Mouse (Mus musculus): ENCODE measurements around the gene Vwa3b. TPM values are rescaled to one million over a fixed set of nuclear protein-coding genes. Genes with fewer than 3 reads are reported as not detected.
"Not testable (repeated sequence)": the region's sequence is repeated elsewhere in the genome, so short reads cannot be mapped to it uniquely, and the experiment has no call there.

The Vwa3b gene
- polyA plus RNA-seq, 1 experiment from 2014 or later, result 1.3 TPM

DNA sequence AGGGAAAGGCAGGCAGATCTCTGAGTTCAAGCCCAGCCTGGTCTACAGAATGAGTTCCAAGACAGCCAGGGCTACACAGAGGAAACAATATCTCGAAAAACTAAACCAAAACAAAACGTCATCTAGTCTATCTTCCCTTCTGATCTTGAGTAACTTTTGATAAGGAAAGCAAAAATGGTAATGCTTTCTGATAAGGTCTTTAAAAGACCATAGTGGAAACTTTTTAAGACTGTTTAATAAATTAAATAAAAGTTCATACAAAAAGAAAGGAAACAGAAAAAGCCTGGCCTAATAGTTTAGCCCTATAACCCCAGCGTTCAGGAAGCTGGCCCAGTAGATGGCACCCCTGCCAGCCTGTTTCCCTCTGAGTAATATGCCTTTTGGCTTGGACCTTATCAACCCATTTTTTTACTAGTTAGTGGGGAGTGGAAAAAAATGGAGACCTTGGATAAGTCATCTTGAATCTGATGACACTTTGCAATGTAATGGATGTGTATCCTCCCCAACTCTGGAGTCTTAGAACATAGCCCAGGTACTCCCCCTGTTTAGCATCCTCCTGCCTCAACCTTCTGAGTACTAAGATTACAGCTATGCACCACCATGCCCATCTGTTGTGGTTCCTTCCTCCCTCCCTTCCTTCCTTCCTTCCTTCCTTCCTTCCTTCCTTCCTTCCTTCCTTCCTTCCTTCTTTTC is 23.9 kb upstream of the Vwa3b start:
- Histone ChIP-seq H3K27ac (ENCODE audit: low read length) (no peak overlapping the region), H3K4me1 (ENCODE audit: control insufficient read depth, insufficient read depth, low read length) (no peaks in the 10 kb centered on the region), H3K27me3 (ENCODE audit: control insufficient read depth, insufficient read depth, low read length) (no peaks in the 10 kb centered on the region), H3K4me3 (ENCODE audit: low read depth, low read length) (no peak overlapping the region), H3K4me2 (replicated peaks; ENCODE audit: low read depth, low read length) (no peak overlapping the region), H3K36me3 (ENCODE audit: control insufficient read depth, insufficient read depth, low read length) (no peaks in the 10 kb centered on the region), H3K9me3 (ENCODE audit: control insufficient read depth, low read depth, low read length) (no peaks in the 10 kb centered on the region), H3K9ac (replicated peaks; ENCODE audit: low read depth, low read length) (no peak overlapping the region)
- ATAC-seq (ENCODE audit: insufficient number of reproducible peaks, insufficient read depth, low FRiP score, low read depth), result no peak
- WGBS, result 65% methylated on average over 3 of the region's 3 CpGs

DNA sequence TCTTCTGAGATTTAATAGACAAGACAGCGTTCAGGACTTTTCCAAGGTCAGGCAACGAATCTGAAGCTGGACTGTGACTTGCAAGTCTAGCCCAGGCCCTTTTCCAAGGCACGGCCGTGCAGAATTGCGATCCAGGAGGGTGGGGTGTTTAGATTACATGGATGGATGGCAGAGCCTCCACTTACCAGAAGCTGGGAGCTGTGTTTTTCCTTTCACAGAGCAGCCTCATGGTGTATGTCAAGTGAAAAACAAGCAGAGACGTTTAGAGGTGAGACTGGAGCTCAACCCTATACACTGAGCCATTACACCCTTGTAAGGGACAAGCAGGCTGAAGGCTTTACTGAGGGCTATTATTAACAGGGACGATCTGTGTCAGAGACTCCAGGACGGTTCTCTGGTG is 21.9 kb upstream of the Vwa3b start:
- Histone ChIP-seq H3K4me1 (ENCODE audit: control insufficient read depth, insufficient read depth, low read length) (no peaks in the 10 kb centered on the region), H3K4me2 (replicated peaks; ENCODE audit: low read depth, low read length) (no peak overlapping the region), H3K4me3 (ENCODE audit: low read depth, low read length) (no peak overlapping the region), H3K9ac (replicated peaks; ENCODE audit: low read depth, low read length) (no peak overlapping the region), H3K9me3 (ENCODE audit: control insufficient read depth, low read depth, low read length) (no peaks in the 10 kb centered on the region), H3K36me3 (ENCODE audit: control insufficient read depth, insufficient read depth, low read length) (no peaks in the 10 kb centered on the region), H3K27ac (ENCODE audit: low read length) (no peak overlapping the region), H3K27me3 (ENCODE audit: control insufficient read depth, insufficient read depth, low read length) (no peaks in the 10 kb centered on the region)
- WGBS, result 41% methylated on average over 8 of the region's 8 CpGs
- no peak for ATAC-seq (ENCODE audit: insufficient number of reproducible peaks, insufficient read depth, low FRiP score, low read depth)

DNA sequence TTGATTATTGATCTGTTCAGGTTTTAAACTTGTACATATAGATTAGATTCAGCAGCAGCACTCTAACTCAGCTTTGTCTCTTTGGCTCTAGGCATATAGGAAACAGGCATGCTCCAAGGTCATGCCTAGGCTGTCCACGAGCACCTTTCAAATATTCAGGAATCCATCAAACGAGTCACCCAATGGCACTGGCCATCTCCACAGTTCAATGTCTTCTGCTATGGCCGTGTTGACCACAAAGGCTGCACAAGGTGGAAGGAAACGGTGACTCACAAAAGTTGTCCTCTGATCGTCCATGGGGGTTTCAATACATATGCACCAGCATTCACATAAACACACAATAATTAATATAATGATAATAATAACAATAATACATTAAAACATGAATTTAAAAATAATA is 21.4 kb upstream of the Vwa3b start:
- no peaks in the 10 kb centered on the region for H3K4me1 ChIP-seq (ENCODE audit: control insufficient read depth, insufficient read depth, low read length)
- H3K4me3 ChIP-seq (ENCODE audit: low read depth, low read length), result no peak overlapping the region
- 86% methylated on average over 5 of the region's 5 CpGs for WGBS
- no peaks in the 10 kb centered on the region for H3K9me3 ChIP-seq (ENCODE audit: control insufficient read depth, low read depth, low read length)
- no peak overlapping the region for H3K27ac ChIP-seq (ENCODE audit: low read length)
- H3K27me3 ChIP-seq (ENCODE audit: control insufficient read depth, insufficient read depth, low read length), result no peaks in the 10 kb centered on the region
- no peaks in the 10 kb centered on the region for H3K36me3 ChIP-seq (ENCODE audit: control insufficient read depth, insufficient read depth, low read length)
- H3K9ac ChIP-seq (replicated peaks; ENCODE audit: low read depth, low read length), result no peak overlapping the region
- no peak overlapping the region for H3K4me2 ChIP-seq (replicated peaks; ENCODE audit: low read depth, low read length)
- no peak for ATAC-seq (ENCODE audit: insufficient number of reproducible peaks, insufficient read depth, low FRiP score, low read depth)

DNA sequence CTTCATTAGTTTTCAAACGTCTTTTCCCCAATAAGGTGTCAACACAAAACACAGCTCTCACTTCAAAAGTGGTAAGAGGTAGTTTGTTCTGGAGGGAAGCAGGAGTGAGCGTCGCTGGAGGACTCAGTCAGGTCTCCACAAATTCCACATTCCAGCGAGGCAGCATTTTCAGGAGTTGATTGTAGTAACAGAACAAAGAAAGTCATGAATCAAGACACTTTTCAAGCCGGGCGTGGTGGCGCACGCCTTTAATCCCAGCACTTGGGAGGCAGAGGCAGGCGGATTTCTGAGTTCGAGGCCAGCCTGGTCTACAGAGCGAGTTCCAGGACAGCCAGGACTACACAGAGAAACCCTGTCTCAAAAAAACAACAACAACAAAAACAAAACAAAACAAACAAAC is 19.9 kb upstream of the Vwa3b start:
- not testable (repeated sequence) for H3K4me3 ChIP-seq (ENCODE audit: low read depth, low read length); H3K27ac ChIP-seq (ENCODE audit: low read length); H3K4me2 ChIP-seq (replicated peaks; ENCODE audit: low read depth, low read length); H3K9me3 ChIP-seq (ENCODE audit: control insufficient read depth, low read depth, low read length); H3K36me3 ChIP-seq (ENCODE audit: control insufficient read depth, insufficient read depth, low read length); ATAC-seq (ENCODE audit: insufficient number of reproducible peaks, insufficient read depth, low FRiP score, low read depth); H3K27me3 ChIP-seq (ENCODE audit: control insufficient read depth, insufficient read depth, low read length); H3K9ac ChIP-seq (replicated peaks; ENCODE audit: low read depth, low read length); H3K4me1 ChIP-seq (ENCODE audit: control insufficient read depth, insufficient read depth, low read length)
- 93% methylated on average over 11 of the region's 11 CpGs for WGBS

DNA sequence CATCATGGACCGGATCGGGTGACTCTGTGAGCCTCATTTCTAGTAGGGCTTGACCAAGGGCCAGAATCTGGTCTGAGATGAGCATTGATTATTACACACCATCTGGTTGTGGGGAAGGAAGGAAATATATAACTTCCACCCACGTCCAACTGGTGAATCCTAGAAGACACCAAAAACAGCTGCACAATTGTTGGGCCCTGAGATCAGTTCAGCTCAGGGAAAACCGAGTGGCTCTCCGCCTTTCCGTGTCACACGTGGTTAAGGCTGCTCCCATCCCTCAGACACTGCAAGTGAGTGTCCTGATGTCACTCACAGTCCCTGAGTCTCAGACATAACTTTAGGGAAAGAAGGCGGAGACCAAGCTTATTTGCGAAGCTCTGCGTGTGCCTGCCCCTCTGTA is 16.5 kb upstream of the Vwa3b start:
- Histone ChIP-seq H3K27me3 (ENCODE audit: control insufficient read depth, insufficient read depth, low read length) (no peaks in the 10 kb centered on the region), H3K36me3 (ENCODE audit: control insufficient read depth, insufficient read depth, low read length) (no peaks in the 10 kb centered on the region), H3K4me3 (ENCODE audit: low read depth, low read length) (no peak overlapping the region), H3K9ac (replicated peaks; ENCODE audit: low read depth, low read length) (no peak overlapping the region), H3K4me2 (replicated peaks; ENCODE audit: low read depth, low read length) (no peak overlapping the region), H3K9me3 (ENCODE audit: control insufficient read depth, low read depth, low read length) (no peaks in the 10 kb centered on the region), H3K4me1 (ENCODE audit: control insufficient read depth, insufficient read depth, low read length) (no peaks in the 10 kb centered on the region), H3K27ac (ENCODE audit: low read length) (no peak overlapping the region)
- 72% methylated on average over 10 of the region's 10 CpGs for WGBS
- no peak for ATAC-seq (ENCODE audit: insufficient number of reproducible peaks, insufficient read depth, low FRiP score, low read depth)

DNA sequence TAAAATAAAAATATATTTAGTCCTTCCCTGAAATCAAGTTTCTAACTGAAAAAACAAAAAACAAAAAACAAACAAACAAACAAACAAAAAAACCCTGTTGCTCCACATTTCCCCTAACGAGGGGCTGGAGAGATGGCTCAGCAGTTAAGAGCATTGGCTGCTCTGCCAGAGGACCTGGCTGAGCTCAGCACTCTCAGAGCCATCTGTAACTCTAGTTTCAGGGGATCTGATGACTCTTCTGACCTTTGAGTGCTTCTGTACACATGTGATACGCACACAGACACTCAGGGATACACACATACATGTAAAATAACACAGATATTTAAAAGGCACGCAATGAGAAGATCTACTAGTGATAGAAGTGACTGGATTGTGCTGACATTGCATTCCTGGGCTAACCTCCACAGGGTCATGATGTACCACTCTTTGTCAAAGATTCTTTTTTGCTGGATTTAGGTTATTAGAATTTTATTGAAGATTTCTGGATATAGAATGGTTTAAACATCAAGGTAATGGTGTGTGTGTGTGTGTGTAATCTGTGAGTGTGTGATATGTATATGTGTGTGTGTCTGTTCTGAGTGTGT is 14.7 kb upstream of the Vwa3b start:
- Histone ChIP-seq H3K4me3 (ENCODE audit: low read depth, low read length) (no peak overlapping the region), H3K4me2 (replicated peaks; ENCODE audit: low read depth, low read length) (no peak overlapping the region), H3K27me3 (ENCODE audit: control insufficient read depth, insufficient read depth, low read length) (no peaks in the 10 kb centered on the region), H3K4me1 (ENCODE audit: control insufficient read depth, insufficient read depth, low read length) (no peaks in the 10 kb centered on the region), H3K9me3 (ENCODE audit: control insufficient read depth, low read depth, low read length) (no peaks in the 10 kb centered on the region), H3K9ac (replicated peaks; ENCODE audit: low read depth, low read length) (no peak overlapping the region), H3K36me3 (ENCODE audit: control insufficient read depth, insufficient read depth, low read length) (no peaks in the 10 kb centered on the region), H3K27ac (ENCODE audit: low read length) (no peak overlapping the region)
- ATAC-seq (ENCODE audit: insufficient number of reproducible peaks, insufficient read depth, low FRiP score, low read depth), result no peak
- WGBS, result 63% methylated on average over 3 of the region's 3 CpGs

DNA sequence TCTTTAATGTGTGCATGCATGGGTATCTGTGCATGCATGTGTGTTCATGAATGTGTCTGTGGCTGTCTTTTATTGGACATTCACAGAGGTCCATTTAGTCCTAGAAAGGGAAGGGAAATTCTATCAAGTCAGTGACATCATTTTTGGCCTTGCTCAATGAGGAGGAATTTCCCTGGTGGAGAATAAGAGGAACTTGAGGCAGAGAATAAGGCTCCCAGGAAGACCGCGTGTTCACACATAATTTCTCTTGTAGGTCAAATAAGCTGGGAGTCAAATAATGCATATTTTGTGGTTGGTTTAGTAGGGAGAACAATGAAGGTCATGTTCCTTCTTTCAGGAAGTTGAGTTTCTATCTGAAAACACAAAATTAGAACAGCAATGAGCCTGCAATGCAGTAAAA is 13.4 kb upstream of the Vwa3b start:
- ATAC-seq (ENCODE audit: insufficient number of reproducible peaks, insufficient read depth, low FRiP score, low read depth), result no peak
- no peak overlapping the region for H3K4me3 ChIP-seq (ENCODE audit: low read depth, low read length)
- H3K36me3 ChIP-seq (ENCODE audit: control insufficient read depth, insufficient read depth, low read length), result no peaks in the 10 kb centered on the region
- no peak overlapping the region for H3K9ac ChIP-seq (replicated peaks; ENCODE audit: low read depth, low read length)
- no peak overlapping the region for H3K27ac ChIP-seq (ENCODE audit: low read length)
- H3K27me3 ChIP-seq (ENCODE audit: control insufficient read depth, insufficient read depth, low read length), result no peaks in the 10 kb centered on the region
- WGBS, result 83% methylated on average over 2 of the region's 2 CpGs
- H3K9me3 ChIP-seq (ENCODE audit: control insufficient read depth, low read depth, low read length), result no peaks in the 10 kb centered on the region
- no peaks in the 10 kb centered on the region for H3K4me1 ChIP-seq (ENCODE audit: control insufficient read depth, insufficient read depth, low read length)
- H3K4me2 ChIP-seq (replicated peaks; ENCODE audit: low read depth, low read length), result no peak overlapping the region

DNA sequence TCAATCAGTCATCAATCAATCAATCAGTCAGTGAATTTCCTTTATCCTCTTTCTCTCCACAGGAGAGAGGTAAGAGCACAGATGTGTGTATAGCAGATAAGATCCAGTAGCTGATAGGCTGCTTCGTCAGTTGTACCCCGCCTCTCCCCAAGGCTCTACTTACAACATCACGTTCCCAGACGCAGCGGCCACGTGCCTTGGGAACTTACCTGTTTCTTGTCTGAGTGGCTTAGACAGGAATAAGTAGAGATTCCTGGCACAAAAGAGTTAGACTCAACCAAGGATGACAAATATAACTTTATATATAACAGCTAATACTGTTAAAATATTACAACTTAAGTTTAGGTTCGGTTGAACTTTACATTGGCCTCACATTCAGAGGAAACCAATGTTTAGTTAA is 12.7 kb upstream of the Vwa3b start:
- 26% methylated on average over 7 of the region's 7 CpGs for WGBS
- no peak for ATAC-seq (ENCODE audit: insufficient number of reproducible peaks, insufficient read depth, low FRiP score, low read depth)

DNA sequence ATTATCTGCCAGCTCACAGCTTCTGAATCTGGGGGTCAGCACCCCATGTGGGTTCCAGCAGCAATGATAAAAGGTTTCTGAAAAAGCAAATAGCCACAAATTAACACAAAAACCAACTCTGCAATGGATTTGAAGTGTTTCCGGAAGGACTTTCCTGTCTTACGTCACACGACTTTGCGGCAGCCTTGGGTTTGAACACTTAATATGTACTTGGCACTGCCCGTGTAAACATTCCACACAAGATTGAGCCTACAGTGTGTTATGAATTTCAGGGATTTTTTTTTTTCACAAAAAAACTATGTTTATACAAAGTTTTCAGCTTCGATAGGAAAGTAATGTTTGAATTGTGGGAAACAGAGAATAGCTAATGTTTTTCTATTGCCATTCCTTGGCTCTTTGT is 7.4 kb upstream of the Vwa3b start:
- Histone ChIP-seq H3K9ac (replicated peaks; ENCODE audit: low read depth, low read length) (no peak overlapping the region), H3K4me3 (ENCODE audit: low read depth, low read length) (no peak overlapping the region), H3K4me1 (ENCODE audit: control insufficient read depth, insufficient read depth, low read length) (no peaks in the 10 kb centered on the region), H3K27ac (ENCODE audit: low read length) (no peak overlapping the region), H3K4me2 (replicated peaks; ENCODE audit: low read depth, low read length) (no peak overlapping the region), H3K27me3 (ENCODE audit: control insufficient read depth, insufficient read depth, low read length) (no peaks in the 10 kb centered on the region), H3K9me3 (ENCODE audit: control insufficient read depth, low read depth, low read length) (no peaks in the 10 kb centered on the region), H3K36me3 (ENCODE audit: control insufficient read depth, insufficient read depth, low read length) (no peaks in the 10 kb centered on the region)
- 48% methylated on average over 6 of the region's 6 CpGs for WGBS
- no peak for ATAC-seq (ENCODE audit: insufficient number of reproducible peaks, insufficient read depth, low FRiP score, low read depth)

More for the DNA sequence above, 12.7 kb upstream of the Vwa3b start:
- Histone ChIP-seq H3K9me3 (ENCODE audit: control insufficient read depth, low read depth, low read length) (no peaks in the 10 kb centered on the region), H3K27ac (ENCODE audit: low read length) (no peak overlapping the region), H3K4me2 (replicated peaks; ENCODE audit: low read depth, low read length) (no peak overlapping the region), H3K4me1 (ENCODE audit: control insufficient read depth, insufficient read depth, low read length) (no peaks in the 10 kb centered on the region), H3K27me3 (ENCODE audit: control insufficient read depth, insufficient read depth, low read length) (no peaks in the 10 kb centered on the region), H3K4me3 (ENCODE audit: low read depth, low read length) (no peak overlapping the region), H3K9ac (replicated peaks; ENCODE audit: low read depth, low read length) (no peak overlapping the region), H3K36me3 (ENCODE audit: control insufficient read depth, insufficient read depth, low read length) (no peaks in the 10 kb centered on the region)
